Mouse (Mus musculus) left cerebral cortex, adult 9 months (tissue): ENCODE data around the gene Phc2.

Experiments used
- DNase-seq, 2 experiments: peaks; one replicate each; pipeline ENCODE4 v3.0.0; 2022; ENCODE audit warnings: low spot score in 2 of 2

Phc2 gene

DNA sequence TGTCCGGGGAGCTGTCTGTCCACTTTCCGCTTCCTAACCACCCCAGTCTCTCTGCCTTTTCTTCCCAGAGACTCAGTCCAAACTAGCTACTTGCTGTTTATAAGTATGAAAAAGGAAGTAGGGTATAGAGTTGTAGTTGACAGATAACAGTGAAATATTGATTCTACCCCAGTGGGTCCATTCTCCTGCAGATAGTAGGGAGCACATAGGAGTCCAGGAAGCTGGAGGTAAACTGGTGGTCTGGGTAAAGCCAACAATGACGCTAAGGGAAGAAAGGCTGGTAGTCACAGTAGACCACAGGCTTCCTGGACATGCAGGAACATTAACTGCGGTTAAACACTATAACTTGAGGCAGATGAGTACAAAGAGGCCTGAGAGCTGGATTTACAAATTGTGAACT lies 36.7 kb downstream of the Phc2 start:
- no peak for DNase-seq

DNA sequence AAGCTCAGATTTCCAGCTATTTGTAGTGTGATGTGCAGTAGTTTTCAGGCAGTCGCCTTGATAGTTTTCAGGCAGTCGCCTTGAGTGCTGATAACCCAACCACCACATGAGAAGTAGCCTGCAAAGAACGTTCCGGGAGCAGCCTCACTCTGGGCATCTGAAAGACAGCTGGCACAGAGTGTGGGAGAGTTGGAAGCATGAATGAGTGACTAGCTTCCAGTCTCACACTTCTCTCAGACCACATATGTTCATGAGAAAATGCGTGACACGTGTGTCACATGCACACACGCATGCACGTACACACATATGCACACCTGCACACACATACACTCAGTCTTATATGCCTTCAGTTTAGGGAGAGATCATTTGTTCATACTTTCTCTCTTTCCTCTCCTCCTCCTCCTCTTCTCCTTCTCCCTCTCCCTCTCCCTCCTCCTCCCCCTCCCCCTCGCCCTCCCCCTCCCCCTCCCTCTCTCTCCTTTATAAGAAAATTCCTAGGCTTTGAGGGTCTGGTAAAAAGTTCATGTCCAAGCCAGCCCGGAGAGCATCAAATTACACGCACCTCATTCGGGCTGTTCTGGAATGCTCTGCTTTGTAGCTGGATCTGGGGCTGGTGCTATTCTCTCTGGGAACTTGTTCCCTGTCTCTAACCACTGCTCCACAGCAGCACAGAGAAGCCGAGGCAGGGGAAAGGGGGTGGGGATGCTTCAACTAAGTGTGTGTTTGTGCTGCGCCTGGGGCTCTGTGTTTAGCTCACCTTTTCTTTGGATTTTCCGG lies 37.8 kb downstream of the Phc2 start:
- no peak for DNase-seq

DNA sequence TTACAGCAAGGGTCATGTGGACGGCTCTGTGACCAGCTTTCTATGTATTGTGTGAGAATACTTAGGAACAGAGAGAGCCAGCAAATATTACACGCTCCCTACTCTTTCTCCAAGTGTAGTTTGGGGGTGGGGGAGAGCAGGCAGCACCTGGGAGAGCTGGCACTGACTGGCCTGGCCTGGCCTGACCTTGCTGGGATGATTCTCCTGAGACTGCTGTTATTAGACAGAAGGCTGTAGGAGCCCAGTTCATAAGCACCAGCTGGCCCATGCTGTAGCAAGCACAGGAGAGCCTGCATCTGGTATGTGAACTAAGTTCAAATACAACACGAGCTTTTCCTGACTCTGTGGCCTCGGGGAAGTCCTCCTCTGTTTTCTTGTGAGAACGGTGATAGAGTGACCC lies 38.7 kb downstream of the Phc2 start:
- no peak for DNase-seq

DNA sequence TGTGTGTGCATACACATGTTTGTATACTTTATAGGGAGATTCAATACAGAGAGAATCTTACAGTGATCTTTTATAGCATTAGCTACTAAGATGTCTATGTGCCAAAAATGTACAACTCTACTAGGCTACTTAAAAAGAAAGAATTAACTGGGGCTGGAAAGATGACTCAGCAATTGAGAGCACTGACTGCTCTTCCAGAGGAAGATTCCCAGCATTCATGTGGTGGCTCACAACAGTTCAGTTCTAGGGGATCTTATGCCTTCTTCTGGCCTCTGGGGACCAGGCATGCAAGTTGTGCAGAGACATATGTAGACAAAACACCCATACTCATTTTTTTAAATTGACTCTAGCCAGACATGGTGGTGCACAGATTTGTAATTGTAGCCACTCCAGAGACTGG lies 39.8 kb downstream of the Phc2 start:
- DNase-seq, result no peak

DNA sequence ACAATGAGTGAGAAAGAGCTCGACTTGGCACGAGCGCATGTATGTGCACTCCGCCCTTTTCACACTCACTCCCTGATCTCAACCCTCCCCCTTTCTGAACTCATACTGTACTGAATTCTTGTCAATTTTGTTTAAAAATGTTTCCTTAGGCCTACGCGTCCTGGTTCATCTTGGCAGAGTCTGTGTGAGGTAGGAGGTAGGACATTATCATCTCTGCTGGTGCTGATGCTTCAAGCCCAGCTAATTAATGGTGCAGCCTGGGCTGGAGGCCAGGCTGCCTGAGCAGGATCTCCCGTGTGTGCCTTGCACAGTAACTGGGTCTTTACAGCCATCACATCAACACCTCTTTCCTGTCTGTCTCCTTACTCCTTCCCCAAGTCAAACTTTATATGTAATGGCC lies 40.6 kb downstream of the Phc2 start:
- peak in 1 of 2 experiments; percentile 63 for DNase-seq

DNA sequence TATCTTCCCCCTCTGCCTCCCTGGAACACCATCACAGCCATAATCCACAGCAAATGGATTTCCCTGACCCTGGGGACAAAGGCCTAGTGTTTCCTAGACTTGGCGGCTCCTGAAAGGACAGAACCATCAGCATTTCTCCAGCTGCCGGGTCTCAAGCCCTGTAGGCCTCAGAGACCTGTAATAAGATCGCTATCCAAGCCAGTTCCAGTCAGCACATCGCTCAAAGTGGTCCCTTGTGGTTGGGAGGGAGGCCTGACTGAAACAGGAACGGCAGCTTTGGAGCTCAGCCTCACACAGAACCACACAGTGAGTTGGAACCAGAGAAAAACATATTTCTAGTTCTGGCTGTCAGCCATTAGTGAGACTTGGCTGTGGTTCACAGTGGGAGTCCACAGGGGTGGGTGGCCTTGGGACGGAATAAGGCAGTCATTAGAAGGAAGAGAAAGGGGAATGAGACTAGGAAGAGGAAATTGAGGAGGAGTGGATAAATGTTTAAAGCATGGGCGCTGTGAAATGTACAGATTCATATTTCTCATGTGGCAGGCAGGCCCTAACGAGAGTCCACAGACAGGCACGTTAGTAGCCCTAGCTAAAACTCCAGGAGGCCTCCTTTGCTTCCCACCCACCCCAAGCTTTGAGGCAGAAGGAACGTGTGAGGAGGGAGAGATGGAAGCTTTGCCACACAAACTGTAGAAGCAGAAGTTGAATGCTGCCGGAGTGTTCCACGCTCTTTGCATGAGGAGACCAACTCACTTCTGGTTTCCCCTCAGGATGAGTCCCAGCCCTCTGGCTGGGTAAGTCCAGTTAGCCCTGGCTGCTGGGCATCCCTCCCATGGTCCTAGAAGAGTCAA lies 43.7 kb downstream of the Phc2 start:
- DNase-seq, result peak in 1 of 2 experiments; percentile 73

DNA sequence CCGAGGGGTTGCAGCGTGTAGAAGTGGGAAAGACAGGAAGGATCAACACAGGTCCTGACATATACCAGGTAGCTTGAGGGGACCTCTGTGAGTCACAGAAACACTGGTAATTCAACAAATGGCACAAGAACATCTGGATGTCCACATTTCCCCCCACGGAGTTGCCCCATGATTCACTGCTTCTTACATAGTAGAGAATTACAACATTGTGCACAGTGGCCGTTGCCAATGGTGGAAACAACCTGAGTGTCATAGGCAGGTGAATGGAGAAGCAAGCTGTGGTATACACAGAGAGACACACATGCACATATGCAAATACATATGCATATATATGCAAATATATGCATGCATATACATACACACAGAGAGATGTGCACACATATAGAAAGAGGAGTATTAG lies 45.4 kb downstream of the Phc2 start:
- no peak for DNase-seq

DNA sequence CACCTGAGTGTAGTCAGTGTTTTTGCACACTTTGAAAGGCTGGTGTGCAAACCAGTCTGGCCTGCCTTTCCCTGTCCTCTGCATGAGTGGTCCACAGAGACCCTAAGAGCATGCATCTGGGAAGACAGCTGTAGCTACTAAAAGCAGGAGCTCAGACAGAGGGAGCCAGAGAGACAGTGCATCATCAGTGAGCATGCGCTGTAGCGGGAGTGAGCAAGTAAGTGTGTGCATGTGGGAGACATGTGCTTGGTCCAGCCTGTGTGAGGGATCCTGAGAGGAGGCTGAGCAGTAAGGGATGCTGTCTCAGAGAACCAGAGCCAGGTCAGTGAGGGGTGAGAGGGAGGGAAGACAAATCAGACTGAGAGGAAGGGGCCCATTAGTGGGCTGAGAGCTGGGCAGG lies 46.0 kb downstream of the Phc2 start:
- DNase-seq, result no peak

DNA sequence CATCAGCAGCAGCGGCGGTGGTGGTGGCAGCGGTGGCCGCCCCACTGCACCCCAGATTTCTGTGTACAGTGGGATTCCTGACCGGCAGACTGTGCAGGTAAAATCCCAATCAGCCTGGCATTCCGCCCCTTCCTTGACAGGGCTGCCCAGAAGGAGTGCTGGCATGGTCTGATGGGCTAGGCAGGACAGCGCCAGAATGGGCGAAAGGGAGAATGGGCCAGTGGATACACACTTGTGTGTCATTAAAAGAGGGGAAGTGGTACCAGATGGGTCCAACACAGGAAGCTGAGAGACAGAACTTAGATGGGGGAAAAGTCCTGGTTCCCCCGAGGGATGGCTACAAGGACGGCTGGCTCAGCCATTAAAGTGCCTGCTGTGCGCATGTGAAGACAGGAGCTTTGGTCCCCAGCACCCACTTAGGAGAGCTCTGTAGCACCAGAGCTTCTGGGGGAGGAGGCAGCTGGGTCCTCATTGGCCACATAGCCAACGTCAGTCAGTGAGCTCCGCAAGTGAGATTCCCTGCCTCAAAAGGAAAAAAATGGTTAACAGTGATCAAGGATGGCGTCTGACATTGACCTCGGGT lies 50.7 kb downstream of the Phc2 start:
- DNase-seq, result no peak

DNA sequence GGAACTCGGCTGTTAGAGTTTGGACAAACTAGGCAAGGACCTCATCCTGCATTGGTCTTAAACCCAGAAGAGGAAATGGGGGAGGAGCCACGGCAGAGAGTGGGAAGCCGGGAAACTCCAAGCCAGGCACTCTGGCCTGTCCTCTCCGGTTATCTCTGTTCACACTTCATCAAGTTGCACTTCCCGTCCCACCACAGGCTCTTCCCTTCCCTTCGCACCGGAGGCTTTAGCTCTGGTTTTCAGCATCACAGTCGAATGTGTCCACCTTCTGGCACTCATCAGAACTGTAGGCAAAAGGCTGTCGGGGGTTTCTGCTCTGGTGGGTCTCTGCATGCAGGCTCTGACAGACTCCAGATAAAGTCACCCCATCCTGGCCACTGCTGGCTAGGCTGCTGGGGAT lies 52.1 kb downstream of the Phc2 start:
- no peak for DNase-seq

DNA sequence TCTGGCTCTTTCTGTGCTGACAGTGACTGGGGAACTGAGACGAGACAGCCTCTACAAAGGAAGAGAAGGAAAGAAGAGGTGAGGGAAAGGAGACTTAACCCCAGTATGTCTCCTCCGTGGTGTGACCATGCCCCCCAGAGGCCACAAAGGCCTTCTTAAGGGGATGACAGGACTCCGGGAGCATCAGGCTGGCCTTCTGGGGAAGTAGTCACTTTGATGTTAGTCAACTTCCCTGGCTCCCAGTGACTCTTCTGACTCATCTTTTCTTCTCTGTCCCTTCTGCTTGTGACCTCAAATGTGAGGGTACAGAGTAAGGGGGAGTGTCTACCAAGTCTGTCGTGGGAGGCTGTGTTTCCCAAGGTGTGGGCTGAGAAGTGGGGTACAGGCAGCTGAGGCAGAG lies 52.9 kb downstream of the Phc2 start:
- no peak for DNase-seq

DNA sequence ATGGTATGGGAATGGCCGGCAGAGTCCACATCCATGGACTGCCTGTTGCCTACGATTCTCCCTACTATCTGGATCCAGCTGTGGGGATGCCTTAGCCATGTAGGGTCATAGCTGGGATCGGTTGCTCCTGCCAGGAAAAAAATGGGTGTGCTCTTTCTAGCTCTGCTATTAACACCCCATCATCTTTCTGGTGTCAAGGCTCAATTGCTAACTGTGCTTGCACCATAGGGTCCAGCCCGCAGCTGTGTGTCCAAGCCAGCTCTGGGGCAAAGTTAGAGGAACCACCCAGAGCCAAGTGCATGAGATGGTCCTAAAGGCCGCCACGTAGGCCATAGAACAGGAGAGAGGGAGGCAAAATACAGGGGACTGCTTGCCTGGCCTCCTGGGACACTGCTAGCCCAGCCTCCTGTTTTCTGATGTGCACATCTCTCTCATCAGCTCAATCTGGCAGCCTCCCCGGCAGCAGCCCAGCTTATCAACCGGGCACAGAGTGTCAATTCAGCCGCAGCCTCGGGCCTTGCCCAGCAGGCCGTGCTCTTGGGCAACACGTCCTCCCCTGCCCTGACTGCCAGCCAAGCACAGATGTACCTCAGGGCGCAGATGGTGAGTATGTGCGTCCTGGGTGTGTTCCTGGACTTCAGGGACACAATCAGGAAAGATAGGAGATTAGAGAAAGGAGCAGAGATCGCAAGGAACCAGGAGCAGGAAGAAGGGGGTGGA lies 54.7 kb downstream of the Phc2 start:
- no peak for DNase-seq

DNA sequence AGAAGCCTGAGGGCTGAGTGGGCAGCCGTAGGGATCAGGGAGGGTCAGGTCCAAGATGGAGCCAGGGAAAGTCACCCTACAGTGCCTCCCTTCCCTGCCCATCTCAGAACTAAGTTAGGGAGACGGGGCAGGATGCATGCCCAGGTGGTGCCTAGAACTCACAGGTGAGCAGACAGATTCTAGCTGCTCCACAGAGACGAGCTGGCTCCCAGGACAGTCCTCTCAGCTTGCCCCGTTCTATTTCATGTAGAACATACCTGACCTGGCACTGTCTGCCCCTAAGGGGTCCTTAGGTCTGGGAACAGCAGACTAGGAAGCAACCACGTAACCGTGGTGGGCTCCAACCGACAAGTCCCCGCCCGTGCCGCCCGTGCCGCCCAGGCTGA lies 55.3 kb downstream of the Phc2 start:
- DNase-seq, result no peak

DNA sequence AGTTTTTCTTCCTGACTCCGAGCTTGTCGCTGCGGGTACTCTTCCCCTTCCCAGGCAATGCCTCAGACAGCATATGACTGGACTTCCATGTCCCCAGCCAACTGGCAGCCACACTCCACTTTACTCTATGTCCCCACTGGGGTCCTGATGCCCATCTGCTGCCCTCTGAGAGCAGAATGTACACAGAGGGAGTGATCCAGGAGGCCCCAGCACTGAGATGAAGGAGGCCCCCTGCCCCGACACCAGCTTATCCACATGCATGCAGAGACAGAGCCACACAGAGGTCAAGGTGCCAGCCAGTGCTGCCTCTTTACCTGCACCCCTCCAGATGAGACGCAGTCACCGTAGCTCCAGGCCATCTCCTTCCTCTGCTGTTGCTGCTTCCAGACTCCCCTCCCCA lies 55.8 kb downstream of the Phc2 start:
- no peak for DNase-seq

DNA sequence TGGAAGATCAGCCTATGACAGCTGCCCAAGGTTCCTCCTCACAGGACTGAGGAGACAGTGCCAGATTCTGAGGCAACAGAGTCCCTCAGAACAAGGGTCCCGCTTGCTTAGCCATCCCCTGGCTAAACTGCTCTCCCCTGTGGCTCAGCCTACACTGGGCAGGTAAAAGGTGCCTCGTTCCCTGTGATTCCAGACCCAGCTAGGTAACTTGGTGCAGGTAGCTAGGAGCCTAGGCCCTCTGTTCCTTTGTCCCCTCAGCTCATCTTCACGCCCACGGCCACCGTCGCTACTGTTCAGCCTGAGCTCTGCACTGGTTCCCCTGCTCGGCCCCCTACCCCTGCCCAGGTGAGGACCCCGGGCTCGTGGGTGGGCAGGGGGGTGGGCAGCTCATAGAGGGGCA lies 56.3 kb downstream of the Phc2 start:
- no peak for DNase-seq

DNA sequence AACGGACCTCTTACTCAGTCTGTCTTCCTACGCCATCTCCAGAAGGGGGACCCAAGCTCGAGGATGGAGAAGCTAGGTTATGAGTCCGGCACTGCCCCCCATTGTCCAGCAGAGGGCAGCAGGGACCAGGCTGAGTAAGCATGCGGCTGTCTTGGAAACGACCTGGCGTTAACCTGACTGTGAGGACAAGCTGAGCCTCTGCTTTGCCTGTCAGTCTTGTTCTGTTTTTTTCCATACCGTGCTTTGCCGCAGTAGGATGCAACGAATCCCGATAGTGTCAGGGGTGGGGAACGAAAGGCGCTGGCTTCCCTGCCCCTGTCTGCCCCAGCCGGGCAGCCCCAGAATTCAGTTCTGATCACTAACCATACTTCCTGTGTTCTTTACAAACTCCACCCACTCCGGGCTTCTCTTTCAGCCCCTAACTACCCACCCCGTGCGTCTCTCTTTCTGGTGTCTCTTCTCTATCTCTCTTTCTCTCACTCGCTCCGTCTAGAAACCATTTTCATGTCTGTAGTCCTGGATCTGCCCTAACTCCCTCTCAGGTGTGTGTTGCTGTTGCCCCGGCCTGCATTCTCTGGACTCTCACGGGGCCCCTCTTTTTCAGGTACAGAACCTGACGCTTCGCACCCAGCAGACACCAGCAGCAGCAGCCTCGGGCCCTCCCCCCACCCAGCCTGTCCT lies 57.1 kb downstream of the Phc2 start:
- DNase-seq, result peak; percentile 83 to 97

DNA sequence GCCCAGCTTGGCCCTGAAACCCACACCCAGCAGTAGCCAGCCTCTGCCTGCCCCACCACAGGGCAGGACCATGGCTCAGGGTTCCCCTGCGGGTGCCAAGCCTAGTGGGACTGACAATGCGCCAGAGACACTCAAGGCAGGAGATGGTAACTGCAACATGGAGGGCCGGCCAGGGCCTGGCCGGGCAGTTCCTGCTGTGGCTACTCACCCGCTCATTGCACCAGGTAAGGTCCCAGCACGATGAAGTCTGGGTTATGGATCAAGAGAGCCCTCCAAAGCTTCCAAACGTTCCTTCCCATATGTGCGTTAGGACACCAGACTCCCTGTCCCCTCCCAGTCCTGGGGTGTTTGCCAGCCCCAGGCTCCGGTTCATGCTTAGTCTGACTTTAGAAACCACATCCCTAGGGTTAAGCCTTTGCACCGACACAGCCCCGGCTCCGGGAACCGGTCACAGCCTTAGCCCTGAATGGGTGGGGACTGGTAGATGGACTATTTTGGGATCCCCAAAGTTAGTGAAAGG lies 57.7 kb downstream of the Phc2 start:
- DNase-seq, result no peak

DNA sequence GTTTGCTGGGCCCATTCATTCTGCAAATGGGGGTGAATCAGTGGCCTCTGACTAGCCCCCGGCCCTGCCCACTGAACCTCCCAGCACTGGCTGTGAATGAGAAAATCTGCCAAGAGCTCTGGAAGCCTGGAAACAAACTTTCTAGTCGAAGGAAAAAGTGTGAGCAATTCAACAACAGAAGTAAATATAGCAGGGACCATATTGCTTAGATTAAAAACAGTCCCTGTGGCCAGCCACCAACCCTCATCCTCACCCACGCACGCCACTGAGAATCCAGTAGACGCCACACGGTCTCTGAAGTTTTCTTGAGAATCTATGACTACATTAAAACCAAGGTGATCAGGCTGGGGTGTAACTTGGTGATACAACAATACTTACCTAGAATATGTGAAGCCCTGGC lies 58.4 kb downstream of the Phc2 start:
- DNase-seq, result no peak

DNA sequence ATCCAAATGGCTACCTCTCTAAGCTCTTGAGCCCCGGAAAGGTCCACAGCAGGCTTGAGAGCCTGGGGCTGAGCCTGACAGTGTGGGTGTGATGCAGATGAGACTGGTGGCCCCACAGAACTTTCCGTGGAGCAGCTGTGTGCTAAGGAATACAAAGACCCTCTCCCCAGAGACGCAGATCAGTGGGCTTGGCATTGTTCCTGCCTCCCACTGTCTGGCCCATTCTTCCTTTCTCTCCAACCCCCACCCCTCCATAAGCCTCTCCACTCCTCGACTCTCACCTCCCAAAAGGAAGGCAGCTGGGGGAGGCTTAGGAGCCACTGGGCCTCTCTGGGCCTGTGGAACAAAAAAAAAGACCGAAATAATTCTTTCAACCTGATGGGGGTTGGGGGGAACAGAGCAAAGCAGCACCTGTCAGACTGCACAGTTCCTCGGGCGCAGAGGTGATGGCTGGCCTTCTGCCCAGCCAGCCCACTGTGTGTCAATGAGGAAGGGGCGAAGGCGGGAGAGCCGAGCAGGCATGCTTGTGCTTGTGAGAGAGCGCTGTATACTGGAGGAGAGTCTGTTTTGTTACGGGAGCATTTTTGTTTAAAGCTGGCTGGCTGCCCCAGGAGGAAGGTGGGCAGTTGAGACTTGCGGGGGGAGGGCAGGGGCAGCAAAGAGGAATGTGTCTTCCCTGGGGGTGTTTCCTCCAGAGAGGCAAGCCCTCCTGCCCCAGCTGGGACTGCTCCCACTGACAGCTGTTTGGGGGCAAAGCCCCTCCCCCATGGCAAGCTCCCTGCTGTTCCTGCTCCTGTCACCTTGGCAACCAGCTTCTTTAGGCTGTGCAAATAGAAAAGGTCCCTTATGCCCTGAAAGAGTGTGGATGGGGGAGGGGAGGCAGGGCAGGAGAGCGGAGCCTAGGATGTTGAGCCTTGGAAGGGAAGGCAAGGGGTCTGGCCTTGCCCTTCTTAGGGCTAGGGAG lies 61.0 kb downstream of the Phc2 start:
- peak in 1 of 2 experiments; percentile 78 for DNase-seq

DNA sequence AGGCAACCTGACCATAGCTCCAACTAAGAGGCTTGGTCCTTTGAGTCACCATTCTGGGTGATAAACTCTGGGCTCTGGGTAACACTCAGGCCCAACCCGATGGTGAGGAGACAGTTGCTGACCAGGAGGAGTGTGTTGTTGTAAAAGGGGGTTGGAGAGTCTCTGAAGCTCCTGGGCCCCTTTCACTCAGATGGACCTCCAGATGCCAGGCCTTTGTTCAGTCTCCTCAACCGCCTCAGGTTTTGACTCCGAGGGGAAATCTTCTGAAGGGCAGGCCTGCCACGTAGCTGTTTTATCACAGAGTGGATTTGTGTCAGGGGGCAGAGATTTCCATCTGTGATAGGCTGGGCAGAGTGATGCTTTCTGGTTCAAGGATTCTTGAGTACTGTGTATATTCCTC lies 61.8 kb downstream of the Phc2 start:
- DNase-seq, result no peak
